Mouse (Mus musculus) E14TG2a.4 (cell line): ENCODE data around the gene Nbas.
A peak's percentile ranks its signal among the peaks of the same experiment; 100 is the strongest.

Source experiments
- H3K27me3 ChIP-seq: 2 replicates; pipeline ENCODE4 v1.6.1; 2014; ENCODE audit warnings: low read length, control low read depth; ENCODE audit not compliant: insufficient read depth
- H3K36me3 ChIP-seq: 2 replicates; pipeline ENCODE4 v1.6.1; 2014; ENCODE audit warnings: low read length, control low read depth; ENCODE audit not compliant: insufficient read depth
- H3K4me1 ChIP-seq: replicated peaks from 2 replicates; pipeline ENCODE4 v1.6.1; 2014; ENCODE audit warnings: low read depth, low read length, control low read depth
- H3K4me3 ChIP-seq: replicated peaks from 2 replicates; pipeline ENCODE4 v1.5.1; 2014; ENCODE audit warnings: mild to moderate bottlenecking, low read length
- H3K9me3 ChIP-seq: 2 replicates; pipeline ENCODE4 v1.6.1; 2014; ENCODE audit warnings: low read length, control low read depth
- CTCF ChIP-seq: conservative IDR thresholded peaks from 2 replicates; pipeline ENCODE4 v1.5.1; 2014; ENCODE audit warnings: low read length
- NANOG ChIP-seq: IDR thresholded peaks from 2 replicates; pipeline ENCODE4 v1.6.1; 2014; ENCODE audit warnings: borderline replicate concordance, low read length, mixed read lengths
- POU5F1 ChIP-seq: IDR thresholded peaks from 2 replicates; pipeline ENCODE4 v1.6.1; 2014; ENCODE audit warnings: low read length, borderline replicate concordance

Nbas gene

GRCm38 (mm10) chr12:13532731-13533365, 263.9 kb downstream of the Nbas start:
- Histone ChIP-seq H3K4me1 (no peaks in the 10 kb centered on the region), H3K36me3 (no peaks in the 10 kb centered on the region), H3K4me3 (no peak overlapping the region), H3K27me3 (no peaks in the 10 kb centered on the region), H3K9me3 (no peaks in the 10 kb centered on the region)
- peak; percentile 95 for TF ChIP-seq CTCF
- TF ChIP-seq POU5F1 = no peak
- TF ChIP-seq NANOG = no peak

DNA sequence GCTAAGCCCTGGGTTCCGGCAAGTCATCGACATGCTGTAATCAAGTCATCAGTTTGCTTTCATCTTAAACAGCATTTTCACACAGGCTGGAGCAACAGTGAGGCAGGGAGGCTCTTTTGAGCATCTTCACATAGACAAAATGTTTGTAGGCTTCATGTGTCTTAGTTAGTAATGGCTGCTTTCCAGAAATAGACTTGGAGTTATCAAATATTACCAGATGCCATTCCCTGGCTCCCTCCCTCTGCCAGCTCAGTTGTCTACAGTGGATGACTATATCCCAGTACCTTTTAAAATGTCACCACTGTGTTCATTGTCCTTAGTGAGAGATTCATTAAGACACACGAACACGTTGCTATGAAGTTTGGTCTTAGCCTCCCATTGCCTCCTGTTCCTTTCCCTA, 270.2 kb downstream of the Nbas start:
- Histone ChIP-seq H3K4me3 (no peak overlapping the region), H3K4me1 (no peaks in the 10 kb centered on the region), H3K36me3 (no peaks in the 10 kb centered on the region), H3K27me3 (no peaks in the 10 kb centered on the region), H3K9me3 (no peaks in the 10 kb centered on the region)
- TF ChIP-seq POU5F1 = no peak
- TF ChIP-seq NANOG = no peak
- no peak for TF ChIP-seq CTCF

GRCm38 (mm10) chr12:13543806-13544205, 274.9 kb downstream of the Nbas start:
- Histone ChIP-seq H3K4me1 (no peaks in the 10 kb centered on the region), H3K4me3 (no peak overlapping the region), H3K9me3 (no peaks in the 10 kb centered on the region), H3K27me3 (no peaks in the 10 kb centered on the region), H3K36me3 (no peaks in the 10 kb centered on the region)
- no peak for TF ChIP-seq POU5F1
- TF ChIP-seq NANOG = no peak
- TF ChIP-seq CTCF = no peak

DNA sequence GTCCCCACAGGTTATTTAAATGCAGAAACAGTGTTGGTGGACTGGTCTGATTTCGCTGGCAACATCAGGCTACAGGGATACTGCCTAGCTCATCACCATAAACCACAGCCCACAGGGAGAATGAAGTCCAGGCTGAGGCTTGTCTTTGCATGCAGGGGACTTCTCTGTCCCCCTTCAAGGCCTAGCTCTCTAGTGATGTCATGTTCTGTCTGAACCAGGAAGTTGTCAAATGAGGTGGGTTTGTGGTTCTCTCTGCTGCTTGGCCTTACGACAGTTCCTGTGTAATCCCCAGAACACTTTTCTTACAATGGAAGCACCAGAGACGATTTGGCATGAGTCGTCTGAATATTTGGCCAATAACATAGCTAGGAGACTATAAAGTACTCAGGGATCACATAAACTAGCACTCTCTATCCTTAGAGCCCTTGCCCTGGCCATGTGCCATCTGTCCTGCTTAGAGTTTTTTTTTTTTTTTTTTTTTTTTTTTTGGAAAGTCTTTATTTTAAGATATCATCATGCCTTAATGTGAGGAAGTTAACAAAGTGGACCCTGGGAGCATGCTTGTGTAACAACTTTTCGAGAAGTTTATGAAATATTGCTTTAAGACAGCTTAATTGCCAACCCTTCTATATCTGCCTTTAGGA, 294.8 kb downstream of the Nbas start:
- Histone ChIP-seq H3K27me3 (no peaks in the 10 kb centered on the region), H3K36me3 (no peaks in the 10 kb centered on the region), H3K4me1 (no peaks in the 10 kb centered on the region), H3K4me3 (no peak overlapping the region), H3K9me3 (no peaks in the 10 kb centered on the region)
- TF ChIP-seq CTCF = no peak
- no peak for TF ChIP-seq POU5F1
- no peak for TF ChIP-seq NANOG

DNA sequence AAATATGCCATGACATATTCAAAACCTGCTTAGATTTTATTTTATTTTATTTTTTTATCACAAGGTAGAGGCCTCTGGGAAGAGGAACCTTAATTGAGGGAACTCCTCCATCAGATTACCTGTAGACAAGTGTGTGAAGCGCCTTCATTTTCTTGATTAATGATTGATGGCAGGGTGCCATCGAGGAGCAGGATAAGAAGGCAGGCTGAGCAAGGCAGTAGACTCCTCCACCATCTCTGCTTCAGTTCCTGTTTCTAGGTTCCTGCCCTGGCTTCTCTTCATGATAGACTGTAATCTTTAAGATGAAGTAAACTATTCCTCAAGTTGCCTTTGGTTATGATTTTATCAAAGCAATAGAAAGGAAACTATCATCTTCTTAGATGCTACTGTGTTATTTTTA, 295.4 kb downstream of the Nbas start:
- no peak overlapping the region for H3K4me3 ChIP-seq
- no peaks in the 10 kb centered on the region for H3K27me3 ChIP-seq
- H3K9me3 ChIP-seq = no peaks in the 10 kb centered on the region

GRCm38 (mm10) chr12:13566421-13566820, 297.5 kb downstream of the Nbas start:
- TF ChIP-seq NANOG = no peak
- no peak for TF ChIP-seq CTCF
- TF ChIP-seq POU5F1 = no peak
- Histone ChIP-seq H3K36me3 (no peaks in the 10 kb centered on the region), H3K4me3 (no peak overlapping the region), H3K9me3 (no peaks in the 10 kb centered on the region), H3K27me3 (no peaks in the 10 kb centered on the region), H3K4me1 (no peaks in the 10 kb centered on the region)

More for the DNA sequence above, 295.4 kb downstream of the Nbas start:
- no peak for TF ChIP-seq CTCF
- TF ChIP-seq NANOG = no peak
- TF ChIP-seq POU5F1 = no peak
- Histone ChIP-seq H3K4me1 (no peaks in the 10 kb centered on the region), H3K36me3 (no peaks in the 10 kb centered on the region)

GRCm38 (mm10) chr12:13575158-13575557, 306.2 kb downstream of the Nbas start:
- H3K27me3 ChIP-seq = no peaks in the 10 kb centered on the region
- H3K4me1 ChIP-seq = peaks cover 13% of the 10 kb centered on the region
- H3K36me3 ChIP-seq = no peaks in the 10 kb centered on the region
- H3K9me3 ChIP-seq = peaks cover 38% of the 10 kb centered on the region
- TF ChIP-seq POU5F1 (no peak), CTCF (no peak), NANOG (no peak)
- no peak overlapping the region for H3K4me3 ChIP-seq

DNA sequence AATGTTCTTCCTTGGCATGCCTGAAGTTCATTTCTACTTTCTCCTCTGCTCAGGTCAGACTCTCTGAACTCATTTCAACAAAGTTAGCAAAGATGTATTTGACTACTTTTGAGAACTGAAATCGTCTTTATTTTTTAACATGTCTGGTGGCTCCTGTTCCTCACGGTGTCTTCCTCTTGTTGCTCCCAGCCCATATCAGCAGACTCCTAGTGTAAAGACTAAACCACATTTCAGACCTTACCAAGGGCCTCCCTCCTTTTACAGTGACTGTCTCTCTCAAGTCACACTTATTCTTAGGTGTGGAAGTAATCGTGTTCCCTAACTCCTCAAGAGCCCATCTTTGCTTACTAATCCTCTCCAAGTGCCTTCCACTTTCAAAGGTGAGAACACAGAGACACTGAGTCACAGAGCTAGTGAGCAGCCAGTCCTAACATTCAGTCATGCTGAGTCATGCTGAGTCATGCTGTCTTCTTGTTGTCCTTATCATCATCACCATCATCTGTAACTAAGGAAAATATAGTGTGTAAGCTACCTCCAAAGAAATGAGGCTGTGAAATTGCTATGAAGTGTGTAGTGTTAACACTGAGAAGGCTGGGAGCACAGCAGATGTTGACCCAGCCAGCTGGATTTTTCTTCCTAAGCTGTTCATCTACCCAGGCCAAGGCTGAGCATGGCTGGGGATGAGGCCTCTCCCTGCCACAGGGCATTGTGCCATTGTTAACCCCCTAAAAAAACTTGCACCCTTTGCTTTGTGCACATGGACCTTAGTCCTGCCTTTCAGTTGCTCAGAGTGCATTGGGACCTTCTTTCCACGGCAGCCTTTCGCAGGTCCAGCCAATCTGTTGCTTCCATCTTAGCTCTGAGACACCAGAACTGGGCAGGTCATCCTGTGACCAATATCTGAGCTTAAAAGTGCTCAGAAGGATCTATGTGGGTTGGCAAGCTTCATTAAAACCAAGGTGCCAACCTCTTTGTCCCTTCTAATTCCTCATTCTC, 307.0 kb downstream of the Nbas start:
- Histone ChIP-seq H3K36me3 (no peaks in the 10 kb centered on the region), H3K9me3 (peaks cover 45% of the 10 kb centered on the region), H3K4me1 (peaks cover 13% of the 10 kb centered on the region), H3K4me3 (no peak overlapping the region), H3K27me3 (no peaks in the 10 kb centered on the region)
- TF ChIP-seq CTCF = no peak
